Mouse (Mus musculus): ENCODE measurements around the gene Psmg4.

DNA sequence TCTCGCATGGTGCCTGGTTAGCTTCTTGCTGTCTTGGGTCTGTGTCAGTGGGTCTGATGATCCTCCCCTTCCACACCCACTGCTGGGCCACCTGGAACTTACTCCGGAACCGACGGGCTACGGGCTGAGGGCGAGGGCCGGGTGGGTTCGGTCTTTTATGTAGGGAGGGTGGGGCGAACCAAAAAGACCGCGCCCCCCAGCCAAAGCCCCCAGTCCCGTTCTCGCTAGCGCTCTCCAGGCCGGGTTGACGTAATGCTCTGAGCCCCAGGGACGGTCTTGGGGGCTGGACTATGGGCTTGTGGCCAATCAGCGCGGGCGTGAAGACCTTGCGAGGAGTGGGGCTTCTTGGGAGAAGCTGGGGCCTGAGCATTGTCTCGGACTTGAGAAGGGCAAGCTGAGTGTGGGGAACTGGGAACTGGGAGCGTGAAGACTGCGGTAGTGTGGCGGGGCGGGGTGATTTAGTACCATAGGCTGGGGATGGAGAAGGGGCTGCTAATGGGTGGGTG is 32.5 kb upstream of the Psmg4 start, which contains the start of gene Tubb2b:
- no peak for TF ChIP-seq CTCF (IDR thresholded peaks at IDR 0.05; ENCODE audit: low read depth)
- TF ChIP-seq EP300 (IDR thresholded peaks at IDR 0.05; ENCODE audit: low read depth) = no peak

Measured in liver, postnatal 0 days (tissue).